Mouse (Mus musculus) Muller cell, postnatal 12 days (primary cell): ENCODE data around the gene Ly6f.
"Not testable (repeated sequence)": the region's sequence is repeated elsewhere in the genome, so short reads cannot be mapped to it uniquely, and the experiment has no call there.

Experiments
- DNase-seq: peaks from one replicate; pipeline ENCODE4 v3.0.0-alpha.2; 2015; ENCODE audit errors: inconsistent ontology term

The Ly6f gene

GRCm38 (mm10) chr15:75268121-75268520 lies at the start of gene Ly6f:
Ly6f (plus strand) TSS chr15:75268421.
- no peak for DNase-seq

GRCm38 (mm10) chr15:75221942-75222341 lies 46.3 kb upstream of the Ly6f start:
- no peak for DNase-seq

- DNase-seq, result no peak
Measured at GRCm38 (mm10) chr15:75237736-75238288, 30.4 kb upstream of the Ly6f start.

GRCm38 (mm10) chr15:75240558-75240957 lies 27.7 kb upstream of the Ly6f start:
- DNase-seq, result no peak

GRCm38 (mm10) chr15:75242756-75243640 lies 25.2 kb upstream of the Ly6f start:
- no peak for DNase-seq

- no peak for DNase-seq
Measured at GRCm38 (mm10) chr15:75254671-75255070, 13.6 kb upstream of the Ly6f start.

- DNase-seq, result no peak
Measured at GRCm38 (mm10) chr15:75265863-75266262, 2.4 kb upstream of the Ly6f start.

- no peak for DNase-seq
Measured at GRCm38 (mm10) chr15:75266626-75267025, 1.6 kb upstream of the Ly6f start.

- no peak for DNase-seq
Measured at GRCm38 (mm10) chr15:75268916-75269829, 952 bp downstream of the Ly6f start.

- peak; percentile 22 for DNase-seq
Measured at GRCm38 (mm10) chr15:75270169-75270568, 1.9 kb downstream of the Ly6f start.

GRCm38 (mm10) chr15:75270691-75271362 lies 2.6 kb downstream of the Ly6f start:
- DNase-seq, result no peak

- peak; percentile 40 for DNase-seq
Measured at GRCm38 (mm10) chr15:75271426-75271825, 3.2 kb downstream of the Ly6f start.

GRCm38 (mm10) chr15:75271891-75272290 lies 3.7 kb downstream of the Ly6f start:
- DNase-seq, result peak; percentile 51

- DNase-seq, result not testable (repeated sequence)
Measured at GRCm38 (mm10) chr15:75281991-75282390, 13.8 kb downstream of the Ly6f start.

- not testable (repeated sequence) for DNase-seq
Measured at GRCm38 (mm10) chr15:75286512-75286911, 18.3 kb downstream of the Ly6f start.

- DNase-seq, result no peak
Measured at GRCm38 (mm10) chr15:75292377-75292776, 24.2 kb downstream of the Ly6f start.

- no peak for DNase-seq
Measured at GRCm38 (mm10) chr15:75293873-75294385, 25.7 kb downstream of the Ly6f start.

- DNase-seq, result no peak
Measured at GRCm38 (mm10) chr15:75306101-75306500, 37.9 kb downstream of the Ly6f start.

- DNase-seq, result no peak
Measured at GRCm38 (mm10) chr15:75309186-75309585, 41.0 kb downstream of the Ly6f start.

- no peak for DNase-seq
Measured at GRCm38 (mm10) chr15:75309946-75310345, 41.7 kb downstream of the Ly6f start.

- no peak for DNase-seq
Measured at GRCm38 (mm10) chr15:75314421-75314820, 46.2 kb downstream of the Ly6f start.
